Mouse (Mus musculus) kidney, adult 9 months (tissue): Measurements from ENCODE around the gene Nrxn2.

Experiments used
- DNase-seq: peaks from one replicate; pipeline ENCODE4 v3.0.0; 2022

The Nrxn2 gene

GRCm38 (mm10) chr19:6418233-6418879, at the start of gene Nrxn2:
Nrxn2 (plus strand) TSS chr19:6418731.
- peak; percentile 72 for DNase-seq

GRCm38 (mm10) chr19:6370175-6370574, 48.4 kb upstream of the Nrxn2 start:
- DNase-seq, result no peak

- no peak for DNase-seq
Measured at GRCm38 (mm10) chr19:6372433-6372832, 46.1 kb upstream of the Nrxn2 start.

GRCm38 (mm10) chr19:6373539-6374400, 44.8 kb upstream of the Nrxn2 start:
- peak; percentile 77 for DNase-seq

- DNase-seq, result no peak
Measured at GRCm38 (mm10) chr19:6374571-6374970, 44.0 kb upstream of the Nrxn2 start.

GRCm38 (mm10) chr19:6375423-6376254, 42.9 kb upstream of the Nrxn2 start:
- DNase-seq, result no peak

- peak; percentile 51 for DNase-seq
Measured at GRCm38 (mm10) chr19:6376255-6376564, 42.3 kb upstream of the Nrxn2 start.

- DNase-seq, result no peak
Measured at GRCm38 (mm10) chr19:6376643-6377042, 41.9 kb upstream of the Nrxn2 start.

GRCm38 (mm10) chr19:6377327-6378040, 41.0 kb upstream of the Nrxn2 start:
- DNase-seq, result no peak

GRCm38 (mm10) chr19:6380411-6381166, 37.9 kb upstream of the Nrxn2 start:
- DNase-seq, result no peak

GRCm38 (mm10) chr19:6381238-6381637, 37.3 kb upstream of the Nrxn2 start:
- no peak for DNase-seq

- no peak for DNase-seq
Measured at GRCm38 (mm10) chr19:6382323-6382924, 36.1 kb upstream of the Nrxn2 start.

- no peak for DNase-seq
Measured at GRCm38 (mm10) chr19:6383470-6383869, 35.1 kb upstream of the Nrxn2 start.

GRCm38 (mm10) chr19:6384128-6384527, 34.4 kb upstream of the Nrxn2 start, which contains the start of gene Pygm:
Pygm (plus strand) TSS chr19:6384399.
- peak; percentile 62 for DNase-seq

GRCm38 (mm10) chr19:6384954-6385353, 33.6 kb upstream of the Nrxn2 start:
- DNase-seq, result no peak

GRCm38 (mm10) chr19:6385419-6385818, 33.1 kb upstream of the Nrxn2 start:
- no peak for DNase-seq

- DNase-seq, result no peak
Measured at GRCm38 (mm10) chr19:6385821-6386220, 32.7 kb upstream of the Nrxn2 start.

- DNase-seq, result no peak
Measured at GRCm38 (mm10) chr19:6386234-6386633, 32.3 kb upstream of the Nrxn2 start.

GRCm38 (mm10) chr19:6388006-6388405, 30.5 kb upstream of the Nrxn2 start:
- DNase-seq, result no peak

GRCm38 (mm10) chr19:6389803-6390202, 28.7 kb upstream of the Nrxn2 start:
- DNase-seq, result no peak

- no peak for DNase-seq
Measured at GRCm38 (mm10) chr19:6390251-6390650, 28.3 kb upstream of the Nrxn2 start.
